Mouse (Mus musculus) forebrain, embryonic 13.5 days (tissue): ENCODE data around the gene Mypn. TPM values are rescaled to one million over a fixed set of nuclear protein-coding genes. Genes with fewer than 3 reads are reported as not detected.

ENCODE experiments used
- ATAC-seq: fragments of 200-750 bp; cut with Nextera tagmentation; 2 replicates; pipeline ENCODE4 v1.8.0; 2017
- H3K27ac ChIP-seq: fragments of 300-500 bp; sonication (generic); 2 replicates; pipeline ENCODE4 v1.5.1; 2015; ENCODE audit warnings: inconsistent platforms, mild to moderate bottlenecking, moderate library complexity
- H3K27me3 ChIP-seq: fragments of 300-500 bp; sonication (generic); 2 replicates; pipeline ENCODE4 v1.6.1; 2015; ENCODE audit warnings: mild to moderate bottlenecking, inconsistent platforms
- H3K36me3 ChIP-seq: fragments of 300-500 bp; sonication (generic); 2 replicates; pipeline ENCODE4 v1.6.1; 2015; ENCODE audit warnings: mild to moderate bottlenecking, inconsistent platforms; ENCODE audit not compliant: poor library complexity, severe bottlenecking
- H3K4me1 ChIP-seq: fragments of 300-500 bp; sonication (generic); 2 replicates; pipeline ENCODE4 v1.6.1; 2015; ENCODE audit warnings: inconsistent platforms
- H3K4me2 ChIP-seq: fragments of 300-500 bp; sonication (generic); 2 replicates; pipeline ENCODE4 v1.6.1; 2015; ENCODE audit warnings: inconsistent platforms, mild to moderate bottlenecking, moderate library complexity
- H3K4me3 ChIP-seq: fragments of 300-500 bp; sonication (generic); 2 replicates; pipeline ENCODE4 v1.5.1; 2015; ENCODE audit warnings: mild to moderate bottlenecking, inconsistent platforms
- H3K9ac ChIP-seq: fragments of 300-500 bp; sonication (generic); 2 replicates; pipeline ENCODE4 v1.6.1; 2015; ENCODE audit warnings: mild to moderate bottlenecking, inconsistent platforms
- H3K9me3 ChIP-seq: fragments of 300-500 bp; sonication (generic); replicated peaks from 2 replicates; pipeline ENCODE4 v1.6.1; 2016; ENCODE audit warnings: inconsistent platforms
- WGBS: fragments of 180-500 bp; shearing (Covaris S2); methylation state at CpG from one replicate; pipeline ENCODE4 v1.1.7; 2015; 5-methylcytosine and 5-hydroxymethylcytosine counted together
- polyA plus RNA-seq: library from polyadenylated mRNA; unstranded; fragments of >200 nt; fragmentation: Nextera tagmentation; extraction: Ambion mirVana; gene quantifications from 2 replicates; pipeline ENCODE4 v1.2.1, GENCODE M21; 2015

The Mypn gene
- polyA plus RNA-seq, 1 experiment from 2014 or later: not detected

DNA sequence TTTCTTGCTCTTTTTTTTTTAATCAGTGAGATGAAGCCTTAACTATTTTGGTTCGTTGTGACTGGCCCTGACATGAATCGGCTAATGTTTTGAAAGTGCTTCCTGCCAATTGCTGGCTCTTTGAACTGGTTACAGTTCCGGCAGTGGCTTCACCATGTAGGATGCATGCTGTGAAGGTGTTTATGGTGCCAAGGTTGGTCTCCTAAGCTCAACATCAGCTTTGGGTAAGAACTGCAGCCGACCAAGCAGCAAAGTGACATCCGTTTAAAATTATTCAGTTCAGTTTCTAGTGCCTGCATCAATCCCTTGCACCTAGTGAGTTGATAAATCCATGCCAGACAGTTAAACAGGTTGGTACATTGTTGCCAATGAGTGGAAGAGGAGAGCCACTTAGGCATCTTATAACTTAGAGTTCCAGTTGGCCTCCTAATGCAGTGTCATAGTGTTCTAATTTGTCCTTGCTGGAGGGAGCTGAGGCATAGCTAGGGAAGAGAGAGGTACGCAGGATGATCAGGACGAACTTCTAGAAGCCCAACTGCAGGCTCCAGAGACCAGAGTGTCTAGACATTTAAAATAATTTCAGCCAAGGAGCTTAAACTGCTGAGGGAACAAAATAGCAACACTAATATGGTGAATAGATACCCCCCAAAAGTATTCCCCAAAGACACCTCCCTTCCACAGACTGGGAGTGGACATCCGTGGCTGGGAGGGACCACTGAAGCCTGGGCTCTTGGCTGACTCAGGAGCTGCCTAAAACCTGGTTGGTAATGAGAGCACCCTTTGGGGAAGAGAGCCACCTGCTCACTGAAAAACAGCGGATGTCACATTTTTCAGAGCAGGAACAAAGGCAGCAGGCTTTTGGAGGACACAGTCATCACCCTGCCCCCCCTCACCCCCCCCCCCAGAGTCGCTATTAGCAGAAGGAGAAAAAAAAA is 110.9 kb downstream of the Mypn start:
- H3K36me3 ChIP-seq: no peaks in the 10 kb centered on the region
- no peak overlapping the region for H3K4me3 ChIP-seq
- peaks cover 17% of the 10 kb centered on the region for H3K4me1 ChIP-seq
- no peak overlapping the region for H3K9ac ChIP-seq
- no peak for ATAC-seq
- no peaks in the 10 kb centered on the region for H3K9me3 ChIP-seq
- 75% methylated on average over 9 of the region's 10 CpGs for WGBS
- no peak overlapping the region for H3K27ac ChIP-seq
- H3K27me3 ChIP-seq: no peaks in the 10 kb centered on the region
- no peak overlapping the region for H3K4me2 ChIP-seq

DNA sequence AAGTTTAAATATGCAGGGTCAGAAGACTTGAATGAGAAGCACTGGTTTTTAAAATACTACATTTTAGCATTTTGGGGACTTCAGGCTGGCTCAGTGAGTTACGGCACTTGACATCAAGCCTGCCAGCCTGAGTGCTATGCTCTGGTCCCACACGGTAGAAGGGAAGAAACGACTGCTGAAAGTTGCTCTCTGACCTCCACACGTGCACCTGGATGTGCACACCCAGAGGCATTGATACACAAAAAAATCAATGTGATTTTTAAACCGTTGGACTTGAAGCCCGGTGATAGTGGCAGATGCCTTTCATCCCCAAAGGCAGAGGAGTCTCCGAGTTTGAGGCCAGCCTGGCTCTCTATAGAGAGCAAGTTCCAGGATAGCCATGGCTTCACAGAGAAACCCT is 111.8 kb downstream of the Mypn start:
- Histone ChIP-seq H3K36me3 (no peaks in the 10 kb centered on the region), H3K4me1 (peaks cover 17% of the 10 kb centered on the region), H3K27me3 (no peaks in the 10 kb centered on the region), H3K9me3 (no peaks in the 10 kb centered on the region), H3K4me3 (no peak overlapping the region), H3K9ac (no peak overlapping the region), H3K27ac (no peak overlapping the region), H3K4me2 (no peak overlapping the region)
- ATAC-seq: no peak
- WGBS: 85% methylated on average over 7 of the region's 7 CpGs

GRCm38 (mm10) chr10:63089758-63090571 is 113.8 kb downstream of the Mypn start:
- H3K9me3 ChIP-seq: no peaks in the 10 kb centered on the region
- H3K27me3 ChIP-seq: no peaks in the 10 kb centered on the region
- H3K4me3 ChIP-seq: peak overlapping the region; percentile 26
- peaks cover 17% of the 10 kb centered on the region for H3K4me1 ChIP-seq
- H3K9ac ChIP-seq: peak overlapping the region; percentile 41; the same call in 1 of the 2 replicates
- no peak; the same call in 1 of the 2 replicates for ATAC-seq
- no peaks in the 10 kb centered on the region for H3K36me3 ChIP-seq
- 3% methylated on average over 26 of the region's 26 CpGs for WGBS
- H3K4me2 ChIP-seq: peak overlapping the region; percentile 63
- no peak overlapping the region for H3K27ac ChIP-seq

DNA sequence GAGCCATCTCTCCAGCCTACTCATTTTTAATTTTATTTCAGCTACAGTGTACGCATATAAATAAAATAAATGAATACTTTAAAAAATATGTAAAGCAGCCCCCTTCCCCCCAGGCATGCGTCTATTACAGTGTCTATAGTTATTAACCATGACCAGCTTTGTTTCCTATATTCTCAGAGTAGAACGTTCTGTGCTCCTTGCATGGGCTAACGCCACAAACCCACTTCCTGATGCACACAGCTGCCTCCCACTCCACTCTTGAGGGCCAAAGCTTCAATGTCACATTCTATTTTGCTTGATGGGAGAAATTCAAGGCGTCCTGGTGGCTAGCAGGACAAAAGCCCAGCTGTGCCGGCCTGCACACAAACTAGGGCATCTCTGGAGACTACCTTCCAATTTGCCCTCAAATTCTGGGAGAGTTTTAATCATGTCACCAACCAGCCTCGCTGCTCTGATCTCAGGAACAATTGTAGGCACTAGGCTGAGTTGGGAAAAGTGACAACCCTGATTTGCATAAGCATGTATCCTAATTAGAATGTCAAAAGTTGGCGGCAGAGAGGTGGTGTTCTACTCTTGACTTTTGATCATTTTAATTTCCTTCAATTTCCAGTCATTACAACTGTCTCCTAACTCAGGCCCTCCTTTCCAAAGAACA is 114.5 kb downstream of the Mypn start:
- Histone ChIP-seq H3K36me3 (no peaks in the 10 kb centered on the region), H3K9me3 (no peaks in the 10 kb centered on the region), H3K27me3 (no peaks in the 10 kb centered on the region), H3K27ac (no peak overlapping the region), H3K9ac (0 out of 2 replicates have a peak overlapping the region, but pooled peaks have one; percentile 41), H3K4me1 (peaks cover 17% of the 10 kb centered on the region), H3K4me2 (peak overlapping the region; percentile 63), H3K4me3 (peak overlapping the region; percentile 26)
- WGBS: 24% methylated on average over 8 of the region's 8 CpGs
- no peak for ATAC-seq

DNA sequence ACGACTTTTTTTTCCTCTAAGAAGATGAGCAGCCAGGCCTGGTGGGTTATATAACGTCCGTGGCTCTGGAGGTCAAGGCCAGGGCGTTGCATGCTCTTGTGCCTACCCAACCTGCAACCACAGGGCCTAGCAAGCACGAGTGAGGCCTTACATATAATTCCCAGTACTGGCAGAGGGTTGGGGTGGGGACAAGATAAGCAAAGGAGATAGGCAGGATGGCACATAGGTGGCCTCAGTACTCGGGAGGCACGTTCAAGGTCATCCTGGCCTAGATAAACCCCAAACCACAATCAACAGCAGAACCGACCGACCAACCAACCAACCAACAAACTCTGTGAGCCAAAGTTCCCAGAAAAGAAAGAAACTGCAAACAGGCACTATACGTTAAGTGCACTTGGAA is 117.4 kb downstream of the Mypn start:
- no peaks in the 10 kb centered on the region for H3K36me3 ChIP-seq
- 90% methylated on average over 10 of the region's 10 CpGs for WGBS
- ATAC-seq: no peak

DNA sequence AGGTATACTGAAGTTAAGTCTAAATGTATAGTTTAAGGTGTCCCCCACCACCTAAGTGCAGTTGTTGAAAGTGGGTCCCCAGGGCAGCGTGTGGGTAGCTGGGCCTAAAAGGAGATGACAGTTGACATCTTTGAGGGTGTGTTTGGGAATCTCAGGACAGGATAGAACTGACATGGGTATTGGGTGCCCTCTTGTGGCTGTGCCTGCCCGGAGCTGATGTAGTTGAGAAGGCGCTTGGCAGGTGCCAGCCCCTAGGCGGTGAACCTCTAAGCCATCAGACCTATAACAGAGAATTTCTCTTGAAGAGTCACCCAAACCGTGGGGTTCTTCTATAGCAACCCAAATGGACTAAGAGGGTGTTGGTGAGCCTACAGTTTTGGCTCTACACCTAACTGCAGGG is 137.8 kb downstream of the Mypn start:
- Histone ChIP-seq H3K27ac (no peak overlapping the region), H3K9me3 (no peaks in the 10 kb centered on the region), H3K9ac (no peak overlapping the region), H3K27me3 (no peaks in the 10 kb centered on the region), H3K36me3 (no peaks in the 10 kb centered on the region), H3K4me3 (no peak overlapping the region), H3K4me1 (no peaks in the 10 kb centered on the region), H3K4me2 (no peak overlapping the region)
- WGBS: 2% methylated on average over 5 of the region's 5 CpGs
- peak; percentile 87 for ATAC-seq

More for the DNA sequence above, 117.4 kb downstream of the Mypn start:
- no peak overlapping the region for H3K27ac ChIP-seq
- no peaks in the 10 kb centered on the region for H3K9me3 ChIP-seq
- no peak overlapping the region for H3K4me3 ChIP-seq
- H3K9ac ChIP-seq: no peak overlapping the region
- no peaks in the 10 kb centered on the region for H3K27me3 ChIP-seq
- H3K4me2 ChIP-seq: no peak overlapping the region
- H3K4me1 ChIP-seq: peaks cover 17% of the 10 kb centered on the region

Other genes with a start within 250 kb of the Mypn start
- 45.2 and 47.3 TPM in 2 replicates for gene Rufy2, start 223.7 kb downstream of the Mypn start, polyA plus RNA-seq
- 242 and 248 TPM in 2 replicates for gene Hnrnph3, start 179.7 kb downstream of the Mypn start, polyA plus RNA-seq
- 0.83 and 1.2 TPM in 2 replicates for gene Pbld2, start 179.6 kb downstream of the Mypn start, polyA plus RNA-seq
- gene Pbld1, start 143.8 kb downstream of the Mypn start, polyA plus RNA-seq: 1.7 and 1.8 TPM in 2 replicates
- gene Atoh7, start 104.3 kb downstream of the Mypn start, polyA plus RNA-seq: 0.63 and 1.0 TPM in 2 replicates
- 33.6 and 38.1 TPM in 2 replicates for gene Herc4, start 39.9 kb upstream of the Mypn start, polyA plus RNA-seq
- 5.0 and 5.3 TPM in 2 replicates for gene Sirt1, start 177.8 kb upstream of the Mypn start, polyA plus RNA-seq
- gene Dnajc12, start 178.5 kb upstream of the Mypn start, polyA plus RNA-seq: 8.3 and 9.1 TPM in 2 replicates
- not detected in 2 replicates for gene Gm7075, start 217.8 kb upstream of the Mypn start, polyA plus RNA-seq
- 0.26 and 0.40 TPM in 2 replicates for gene Ctnna3, start 226.1 kb upstream of the Mypn start, polyA plus RNA-seq